Mouse (Mus musculus) MN1 (cell line): ENCODE data around the gene Rras2.

Source experiments
- DNase-seq: peaks from one replicate; pipeline ENCODE4 v3.0.0-alpha.2; 2016; ENCODE audit warnings: low spot score

Gene Rras2

GRCm38 (mm10) chr7:114114284-114114683 is 3.3 kb downstream of the Rras2 start:
- no peak for DNase-seq

DNA sequence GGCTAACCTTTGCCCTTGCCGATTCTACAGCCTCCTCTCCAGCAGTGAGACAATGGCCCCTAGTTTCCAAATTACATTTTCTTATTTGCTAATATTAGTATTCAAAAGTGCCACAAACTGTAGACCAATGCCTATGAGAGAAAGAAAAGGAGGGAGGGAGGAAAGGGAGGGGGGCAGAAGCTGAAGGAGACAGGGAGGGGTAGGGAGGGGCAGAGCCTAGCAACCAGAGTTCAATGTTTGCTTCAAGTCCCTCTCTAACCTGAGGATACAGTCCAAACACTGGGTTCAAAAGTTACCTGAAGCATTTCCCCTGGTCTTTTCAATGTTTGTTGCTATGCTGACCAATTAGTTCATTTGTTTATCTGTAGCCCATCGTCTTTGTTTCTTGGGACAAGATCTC is 7.1 kb downstream of the Rras2 start:
- DNase-seq, result no peak

DNA sequence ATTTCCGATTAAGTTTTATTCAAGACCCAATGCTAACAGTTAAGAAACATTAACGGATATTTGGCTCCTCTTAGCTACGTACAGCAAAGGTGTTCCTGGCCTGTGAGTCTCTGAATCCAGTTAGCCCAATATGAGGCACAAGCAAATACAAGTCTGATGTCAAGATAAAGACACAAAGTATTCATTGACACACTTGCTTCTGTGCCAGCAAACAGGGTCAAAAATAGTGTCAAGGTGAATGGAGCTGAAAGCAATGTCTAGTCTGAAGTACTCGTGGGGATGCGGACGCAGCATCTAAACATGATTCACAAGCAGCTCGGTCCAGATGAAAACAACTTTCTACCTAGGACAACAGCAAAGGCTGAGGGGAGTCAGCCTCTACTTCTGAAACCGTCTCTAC is 11.7 kb downstream of the Rras2 start:
- DNase-seq, result no peak

DNA sequence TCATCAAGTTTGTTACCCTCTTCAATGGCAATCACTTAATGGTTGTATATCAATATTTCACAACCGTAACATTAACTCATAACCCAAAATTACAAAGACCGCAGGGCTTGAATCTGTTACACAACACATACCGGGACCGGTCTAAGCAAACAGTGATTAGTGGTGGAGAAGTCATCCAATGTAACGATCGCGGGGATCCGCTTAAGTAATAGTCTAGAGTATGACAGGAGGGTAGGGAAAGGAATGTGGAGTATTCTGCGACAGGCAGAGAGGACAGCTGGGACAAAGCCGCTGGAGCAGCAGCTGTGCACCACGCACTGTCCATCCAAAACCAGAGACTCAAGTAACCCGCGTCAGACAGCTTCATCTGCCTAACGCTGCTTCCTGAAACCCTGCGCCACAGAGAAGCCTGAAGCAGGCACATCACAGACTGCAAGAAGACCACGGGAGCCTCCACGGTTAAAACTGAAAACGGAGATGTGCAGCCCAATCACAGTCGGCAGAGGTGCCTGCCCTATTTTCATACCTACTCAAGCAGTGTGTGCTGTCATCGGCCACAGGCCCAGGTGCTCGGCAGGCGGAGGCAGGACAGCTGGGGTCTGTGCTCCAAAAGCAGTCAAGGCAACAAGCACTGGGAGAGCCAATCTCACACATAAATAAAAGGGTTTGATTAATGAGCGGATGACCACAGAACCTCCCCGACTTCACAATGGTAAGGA is 13.8 kb downstream of the Rras2 start:
- no peak for DNase-seq

DNA sequence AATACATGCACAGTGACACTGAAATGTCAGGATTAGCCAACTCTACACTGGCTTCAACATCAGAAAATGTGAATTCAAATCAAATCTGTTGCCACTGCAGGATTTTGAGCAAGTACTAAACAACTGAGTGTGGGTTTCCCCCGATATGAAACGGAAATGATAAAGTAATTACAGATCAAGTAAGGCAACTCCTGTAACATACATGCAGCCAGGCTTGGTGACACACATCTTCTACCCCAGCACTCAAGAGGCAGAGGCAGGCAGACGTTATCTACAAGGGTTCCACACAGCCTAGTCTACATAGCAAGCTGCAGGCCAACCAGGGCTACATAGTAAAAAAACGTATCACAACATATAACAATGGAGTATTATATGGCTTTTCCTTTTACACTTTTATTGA is 14.4 kb downstream of the Rras2 start:
- no peak for DNase-seq

DNA sequence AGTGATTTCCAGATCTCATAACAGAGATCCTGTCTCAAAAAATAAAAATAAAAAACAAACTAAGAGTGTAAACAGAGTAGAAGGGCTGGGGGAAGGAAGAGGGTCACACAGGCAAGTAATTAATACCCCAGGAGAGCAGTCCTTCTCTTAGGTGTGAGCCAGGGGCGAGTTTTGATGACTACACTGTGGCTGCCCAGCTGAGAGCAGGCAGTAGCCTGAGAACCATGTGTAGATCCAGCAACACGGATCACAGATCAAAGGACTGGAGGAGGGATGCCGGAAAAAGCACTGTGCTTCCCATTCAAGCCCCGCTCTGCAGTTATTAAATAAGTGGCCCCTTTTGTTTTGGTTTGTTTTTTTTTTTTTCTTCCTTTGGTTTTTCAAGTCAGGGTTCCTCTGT is 15.0 kb downstream of the Rras2 start:
- no peak for DNase-seq

- no peak for DNase-seq
Measured at GRCm38 (mm10) chr7:114101412-114101811, 16.2 kb downstream of the Rras2 start.

DNA sequence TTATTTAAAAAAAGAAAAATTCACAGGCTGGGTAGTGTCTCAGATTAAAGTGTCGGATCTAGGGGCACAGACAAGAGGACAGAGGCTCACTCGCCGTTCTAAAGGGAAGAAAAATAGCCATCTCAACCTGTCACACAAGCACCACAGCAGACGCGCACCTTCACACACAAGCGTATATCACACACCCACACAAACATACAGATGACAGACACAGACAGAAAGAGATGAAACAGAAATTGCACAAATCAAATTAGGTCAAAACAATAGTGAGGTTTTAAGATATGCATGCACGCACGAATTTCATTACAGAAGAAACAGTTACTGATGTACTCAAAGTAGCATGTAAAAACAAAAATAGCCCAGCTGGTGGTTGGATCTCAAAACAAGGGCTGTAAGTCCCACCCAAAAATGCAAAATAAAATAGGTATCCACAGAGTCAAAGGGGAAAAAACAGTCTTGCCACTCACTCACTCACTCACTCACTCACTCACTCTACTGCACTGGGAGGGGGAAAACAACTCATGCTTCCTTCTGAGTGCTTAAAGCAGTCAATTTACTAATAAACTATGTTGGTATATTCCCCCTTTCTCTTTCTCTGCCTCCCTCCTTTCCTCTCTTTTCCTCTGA is 23.9 kb downstream of the Rras2 start:
- DNase-seq, result no peak

- no peak for DNase-seq
Measured at GRCm38 (mm10) chr7:114090892-114091545, 26.6 kb downstream of the Rras2 start.

DNA sequence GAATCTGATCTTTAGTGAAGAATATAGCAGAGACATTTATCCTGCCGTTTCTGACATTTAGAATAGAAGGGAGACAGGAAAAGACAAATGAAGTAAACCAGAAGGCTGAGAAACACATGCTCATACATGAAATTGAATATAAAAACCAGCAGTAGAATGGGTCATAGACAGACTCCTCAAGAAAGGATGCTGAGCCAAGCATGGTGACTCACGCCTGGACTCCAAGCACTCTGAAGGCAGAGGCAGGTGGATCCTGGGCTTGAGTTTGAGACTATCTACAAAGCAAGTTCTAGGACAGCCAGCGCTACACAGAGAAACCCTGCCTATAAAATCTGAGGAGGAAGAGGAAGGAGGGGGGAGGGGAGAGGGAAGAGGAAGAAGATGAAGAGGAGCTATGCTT is 27.4 kb downstream of the Rras2 start:
- DNase-seq, result no peak

DNA sequence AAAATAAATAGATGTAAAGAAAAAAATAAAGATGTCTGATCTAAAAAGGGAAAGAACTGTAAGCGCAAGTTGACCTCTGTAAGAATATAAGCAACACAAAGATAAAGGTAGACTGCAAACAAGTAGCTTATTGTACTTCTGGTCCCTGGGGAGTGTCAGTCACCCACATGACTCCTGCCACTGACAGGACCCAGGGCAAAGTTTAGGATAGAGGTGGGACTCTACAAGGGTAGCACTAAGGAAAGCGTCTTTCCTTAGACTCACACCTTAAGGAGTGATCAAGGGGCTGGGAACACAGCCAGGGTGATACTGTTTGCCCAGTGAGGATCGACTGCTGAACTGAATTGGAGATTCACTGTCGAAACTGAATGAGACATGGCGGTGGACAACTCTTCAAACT is 28.7 kb downstream of the Rras2 start:
- DNase-seq, result no peak

DNA sequence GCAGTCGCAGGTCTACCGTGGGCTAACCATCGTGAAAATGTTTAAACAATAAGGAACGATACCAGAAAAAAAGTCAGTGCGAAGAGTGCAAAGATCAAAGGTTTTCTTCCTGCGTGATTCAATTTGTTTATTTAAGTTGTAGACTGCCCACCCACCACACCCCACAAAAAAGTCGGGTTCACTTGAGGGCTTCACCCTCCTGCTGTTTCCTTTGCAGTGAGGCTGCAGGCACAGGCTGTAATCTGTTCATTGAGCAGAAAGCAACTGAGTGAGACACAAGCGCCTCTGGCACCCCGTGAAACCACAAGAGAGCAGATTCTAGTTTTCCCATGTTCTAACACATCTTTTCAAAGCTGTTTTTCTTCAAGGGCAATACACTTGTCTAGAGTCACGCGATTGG is 29.6 kb downstream of the Rras2 start:
- DNase-seq, result no peak

GRCm38 (mm10) chr7:114087341-114087740 is 30.2 kb downstream of the Rras2 start:
- no peak for DNase-seq

- no peak for DNase-seq
Measured at GRCm38 (mm10) chr7:114086021-114086710, 31.4 kb downstream of the Rras2 start.

DNA sequence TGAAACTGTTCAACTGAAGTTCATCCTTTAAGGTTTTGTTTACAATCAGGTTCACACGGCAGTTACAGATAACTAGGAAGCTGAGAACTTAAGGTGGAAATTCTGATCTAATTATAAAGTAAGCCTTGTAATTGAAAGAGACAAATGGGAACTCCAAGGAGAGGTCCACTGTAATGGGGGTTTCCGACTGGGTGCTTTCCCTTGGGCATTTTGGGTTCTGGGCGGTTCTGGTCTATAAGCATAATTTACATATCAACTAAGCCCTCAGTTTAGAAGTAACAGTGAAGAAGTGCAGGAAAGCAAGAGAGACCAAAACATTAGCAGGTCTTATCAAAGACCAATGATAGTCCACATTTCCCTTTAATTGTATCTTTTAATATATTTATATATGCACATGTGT is 33.8 kb downstream of the Rras2 start:
- DNase-seq, result no peak

GRCm38 (mm10) chr7:114083088-114083487 is 34.5 kb downstream of the Rras2 start:
- no peak for DNase-seq

GRCm38 (mm10) chr7:114081633-114082420 is 35.8 kb downstream of the Rras2 start:
- no peak for DNase-seq

DNA sequence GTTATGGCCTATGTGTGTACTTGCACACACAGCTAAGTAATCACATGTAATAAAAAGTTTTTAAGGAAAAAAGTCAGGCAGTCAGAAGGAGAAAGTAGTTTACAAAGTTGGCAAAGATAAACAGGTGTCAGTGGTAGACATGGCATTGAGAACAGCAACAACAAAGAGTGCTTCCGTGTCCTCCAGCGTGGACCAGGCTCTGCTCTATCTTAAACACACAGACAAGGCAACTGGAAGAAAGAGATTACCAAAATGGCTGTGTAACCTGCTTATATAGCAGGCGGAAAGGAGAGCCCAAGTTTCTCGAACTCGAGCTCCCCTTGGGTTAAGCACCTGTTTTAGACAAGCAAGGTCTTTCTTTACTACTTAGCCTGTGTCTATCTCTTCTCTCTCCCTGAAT is 37.3 kb downstream of the Rras2 start:
- DNase-seq, result no peak

DNA sequence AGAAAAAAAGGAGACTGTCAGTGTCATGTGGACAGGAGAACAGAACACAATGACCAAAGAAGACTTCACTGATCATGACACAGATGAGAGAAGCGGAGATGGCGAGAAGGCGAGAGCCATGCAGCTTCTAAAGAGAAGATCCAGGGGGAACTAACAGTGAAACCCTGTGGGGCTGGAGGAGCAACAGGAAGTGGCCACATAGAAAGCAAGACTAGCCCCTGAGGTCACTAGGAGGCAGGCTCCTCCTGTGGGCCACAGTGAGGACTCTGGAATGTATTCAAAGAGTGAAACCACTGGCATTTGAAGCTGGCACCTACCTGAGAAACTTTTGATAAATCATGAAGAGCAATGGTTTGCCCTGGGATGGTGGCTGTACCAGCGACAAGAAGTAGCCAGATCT is 38.2 kb downstream of the Rras2 start:
- DNase-seq, result no peak

DNA sequence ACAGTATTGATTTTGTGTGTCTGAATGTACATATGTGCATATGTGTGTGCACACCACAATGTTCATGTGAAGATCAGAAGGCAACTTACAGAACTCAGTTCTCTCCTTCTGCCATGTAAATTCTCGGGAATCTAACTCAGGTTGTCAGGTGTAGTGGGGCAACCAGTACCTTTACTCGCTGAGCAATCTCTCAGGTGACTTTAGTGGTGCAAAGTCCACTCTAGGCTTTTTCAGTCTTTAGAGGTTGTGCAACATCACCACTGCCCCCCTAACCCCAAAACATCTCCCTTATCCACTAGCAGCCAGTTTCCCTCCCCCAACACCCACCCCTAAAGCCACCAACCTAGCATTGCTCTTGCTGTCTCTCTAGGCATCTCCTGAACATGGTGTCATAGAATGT is 43.0 kb downstream of the Rras2 start:
- no peak for DNase-seq

- no peak for DNase-seq
Measured at GRCm38 (mm10) chr7:114074133-114074532, 43.4 kb downstream of the Rras2 start.
